Mouse (Mus musculus) testis, postnatal 14 days (tissue): Measurements from ENCODE around the gene Ythdc1.
A peak's percentile ranks its signal among the peaks of the same experiment; 100 is the strongest.
"Not testable (repeated sequence)": the region's sequence is repeated elsewhere in the genome, so short reads cannot be mapped to it uniquely, and the experiment has no call there.

Experiments used
- DNase-seq: peaks from one replicate; pipeline ENCODE4 v3.0.0; 2021; ENCODE audit warnings: low spot score

Gene Ythdc1

DNA sequence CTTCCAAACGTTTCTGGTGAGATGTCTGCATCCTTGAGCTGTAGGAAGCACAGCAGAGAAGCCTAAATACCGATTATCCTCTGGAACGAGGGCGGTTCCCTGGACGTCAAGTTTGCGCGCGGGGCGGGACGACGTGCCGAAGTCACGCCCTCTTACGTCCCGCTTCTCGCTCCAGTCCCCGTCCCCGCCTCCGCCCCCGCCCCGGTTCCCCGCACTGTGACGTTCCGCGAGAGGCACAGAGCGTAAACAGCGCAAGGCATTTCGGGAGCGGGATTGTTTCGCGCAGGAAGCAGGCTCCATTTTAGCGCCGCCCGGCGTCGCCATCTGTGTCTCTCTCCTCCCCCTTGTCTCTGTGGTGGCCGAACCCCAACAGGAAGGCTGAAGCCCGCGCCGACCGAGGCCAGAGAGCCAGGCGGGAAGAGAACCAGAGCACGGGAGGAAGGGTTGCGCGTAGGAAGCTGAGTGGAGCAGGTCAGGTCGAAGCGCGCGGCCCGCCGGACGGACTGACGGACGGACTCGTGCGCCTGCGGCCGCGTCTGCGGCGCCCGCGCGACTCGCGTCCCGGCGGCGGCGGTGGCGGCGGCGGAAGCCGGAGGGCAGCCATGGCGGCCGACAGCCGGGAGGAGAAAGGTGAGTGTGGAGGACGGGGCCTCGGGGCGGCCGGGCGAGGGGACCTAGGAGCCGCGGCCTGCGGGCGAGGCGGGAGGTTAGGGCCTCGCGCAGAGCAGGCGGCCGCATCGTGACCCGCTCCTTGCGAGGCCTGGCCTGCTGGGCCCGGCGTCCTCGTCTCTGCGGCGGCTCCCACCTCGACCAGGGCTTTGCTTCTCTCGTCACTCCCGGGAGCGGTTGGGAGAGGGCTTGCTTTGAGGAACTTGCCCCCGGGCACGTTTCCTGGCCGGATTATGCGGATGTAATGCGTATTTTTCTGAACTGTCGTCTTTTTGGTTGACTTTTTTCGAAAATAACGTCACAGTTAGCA is at the start of gene Ythdc1:
Gene Ythdc1 (plus strand): TSS at position 260 of the 979 bp plus-strand sequence.
- DNase-seq: peak; percentile 91

DNA sequence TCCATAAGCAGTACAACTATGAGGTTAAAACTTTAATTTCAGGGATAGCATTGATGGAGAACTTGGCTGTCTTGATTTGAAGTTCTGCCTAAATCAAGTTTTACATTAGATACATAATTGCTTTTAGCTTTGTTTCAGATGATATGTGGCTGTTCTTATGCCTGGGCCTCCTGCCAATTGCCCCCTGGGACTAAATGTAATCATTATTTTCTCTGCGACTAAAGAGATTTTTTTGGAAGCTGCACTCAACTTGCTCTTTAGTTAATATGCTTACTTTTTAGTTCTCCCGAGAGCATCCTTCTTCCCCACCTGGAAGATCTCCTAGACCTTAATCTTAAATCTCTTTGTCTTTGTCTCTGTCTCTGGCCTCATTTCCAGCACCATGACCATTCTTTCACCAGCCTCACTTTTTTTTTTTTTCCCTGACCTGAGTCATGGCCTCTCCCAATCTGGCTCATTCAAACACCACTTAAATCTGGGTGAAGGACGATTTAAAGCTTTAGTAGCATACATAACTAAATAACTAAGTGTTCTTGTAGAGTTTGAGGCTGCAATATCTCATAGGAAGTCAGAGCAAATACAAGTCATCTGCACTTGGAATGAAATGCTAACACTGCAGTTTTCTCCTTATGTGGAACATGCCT is 34.9 kb upstream of the Ythdc1 start:
- DNase-seq: no peak

DNA sequence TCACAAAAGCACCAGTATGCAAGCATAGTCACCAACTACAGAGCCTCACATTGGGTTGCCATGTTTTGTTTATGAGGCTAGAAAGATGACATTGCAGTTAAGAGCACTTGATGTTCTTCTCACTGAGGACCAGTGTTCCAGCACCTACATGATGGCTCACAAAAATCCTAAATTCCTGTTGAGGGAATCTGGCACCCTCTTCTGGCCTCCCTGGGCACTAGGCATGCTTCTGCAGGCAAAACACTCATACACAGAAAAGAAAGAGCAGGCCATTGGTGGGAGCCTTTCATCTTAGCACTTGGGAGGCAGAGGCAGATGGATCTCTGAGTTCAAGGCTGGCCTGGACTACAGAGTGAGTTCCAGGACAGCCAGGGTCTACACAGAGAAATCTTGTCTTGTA is 33.0 kb upstream of the Ythdc1 start:
- no peak for DNase-seq

DNA sequence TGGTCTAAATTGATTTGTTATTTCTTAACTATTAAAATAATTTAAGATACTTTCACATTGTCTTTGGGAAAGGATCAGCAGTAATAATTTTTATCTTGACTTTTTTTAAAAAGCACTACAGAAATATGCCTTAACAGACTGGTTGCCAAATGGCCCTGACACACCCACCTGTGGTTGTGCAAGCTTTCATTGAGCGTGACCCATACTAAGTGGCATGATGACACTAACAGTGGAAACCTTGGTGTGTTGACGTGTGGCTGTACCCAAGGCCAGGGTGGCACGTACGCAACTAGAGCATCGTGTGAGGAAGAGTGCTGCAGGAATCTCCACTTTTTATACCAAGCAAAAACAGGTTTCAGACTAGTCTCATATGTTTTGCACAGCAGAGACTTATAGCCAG is 27.1 kb upstream of the Ythdc1 start:
- DNase-seq: no peak

DNA sequence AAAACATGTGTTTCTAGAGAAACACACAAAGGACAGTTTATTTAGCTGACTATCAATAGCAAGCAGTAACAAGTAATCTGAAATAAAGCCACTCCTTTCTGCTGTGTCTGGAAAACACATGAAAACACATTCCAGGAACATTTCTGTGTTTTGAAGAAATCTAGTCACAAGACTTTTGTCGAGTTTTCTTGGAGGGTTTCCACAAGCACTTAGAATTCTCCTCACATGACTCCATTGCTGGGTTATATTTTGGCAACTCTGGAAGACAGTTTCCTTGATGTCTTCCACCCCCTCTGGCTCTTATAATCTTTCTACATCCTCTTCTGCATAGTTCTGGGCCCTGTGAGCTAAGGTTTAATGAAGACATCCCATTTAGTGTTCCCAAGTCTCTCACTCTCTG is 25.6 kb upstream of the Ythdc1 start:
- no peak for DNase-seq

DNA sequence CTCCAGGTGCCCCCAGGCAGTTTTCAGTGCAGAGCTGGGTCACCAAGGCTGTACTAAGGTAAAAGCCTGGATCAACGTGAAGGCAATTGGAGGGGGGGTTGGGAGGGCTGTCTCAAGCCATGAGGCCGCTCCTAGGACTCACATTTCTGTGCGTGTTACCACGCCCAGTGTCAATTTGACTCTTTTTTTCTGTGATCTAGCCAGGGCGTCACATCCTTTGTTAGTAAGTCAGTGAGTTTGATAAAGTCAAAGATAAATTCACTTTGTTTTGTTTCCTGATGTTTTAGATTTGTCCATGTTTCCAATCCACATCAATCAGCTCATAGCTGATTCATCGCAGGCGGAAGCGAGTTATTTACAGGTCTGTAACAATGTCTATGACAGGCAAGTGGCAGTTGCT is 21.0 kb upstream of the Ythdc1 start:
- no peak for DNase-seq

DNA sequence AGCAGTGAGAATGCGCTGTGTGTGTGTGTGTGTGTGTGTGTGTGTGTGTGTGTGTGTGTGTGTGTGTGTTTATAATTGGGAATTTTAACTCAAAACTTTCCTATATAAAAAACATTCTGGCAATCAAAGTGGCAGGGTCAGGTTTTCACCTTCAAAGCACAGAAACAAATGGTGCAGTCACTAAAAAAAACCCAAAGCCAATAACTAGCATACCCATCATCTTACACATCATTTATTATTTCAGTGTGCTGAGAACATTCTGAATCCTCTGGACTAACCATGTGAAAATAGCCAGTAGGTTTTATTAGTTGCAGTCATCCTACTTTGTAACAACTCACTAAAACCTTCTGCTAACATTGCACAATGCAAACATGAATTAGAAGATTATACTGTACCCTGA is 19.8 kb upstream of the Ythdc1 start:
- DNase-seq: no peak

DNA sequence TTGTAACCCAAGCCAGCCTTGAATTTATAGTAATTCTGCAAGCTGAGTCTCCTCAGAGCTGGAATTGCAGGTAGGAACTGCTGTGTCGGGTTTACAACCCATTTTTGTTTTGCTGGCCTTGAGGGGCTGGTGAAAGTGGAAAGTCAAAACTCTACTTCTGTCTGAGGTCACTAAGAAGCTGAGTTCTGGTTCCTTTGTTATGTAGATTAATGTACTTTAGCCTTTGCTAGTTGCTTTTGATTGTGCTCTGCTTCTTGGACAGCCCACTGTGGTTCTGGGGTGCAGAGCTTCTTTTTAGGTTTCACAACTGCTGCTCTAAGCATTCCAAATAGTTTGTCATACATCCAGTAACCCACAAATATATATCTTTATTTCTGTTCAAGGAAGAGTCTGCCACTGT is 17.2 kb upstream of the Ythdc1 start:
- DNase-seq: no peak

DNA sequence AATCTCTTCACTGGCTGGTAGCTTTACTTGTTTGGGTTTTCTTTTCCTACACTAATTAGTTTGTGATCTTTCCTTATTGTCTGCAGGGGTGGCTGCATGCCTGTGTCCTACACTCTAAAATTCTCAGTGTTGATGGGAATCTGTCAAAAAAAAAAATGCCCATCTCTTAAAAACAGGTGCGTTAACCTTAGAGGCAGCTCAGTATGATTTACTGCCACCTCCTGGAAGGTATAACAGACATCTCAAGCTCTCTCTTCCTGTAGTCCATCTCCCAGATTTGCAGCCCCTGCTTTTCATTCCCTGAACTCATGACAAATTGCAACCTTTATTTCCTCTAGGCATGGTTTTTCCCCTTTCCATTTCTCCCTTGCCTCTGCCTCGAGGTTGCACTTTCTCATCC is 14.1 kb upstream of the Ythdc1 start:
- DNase-seq: no peak

DNA sequence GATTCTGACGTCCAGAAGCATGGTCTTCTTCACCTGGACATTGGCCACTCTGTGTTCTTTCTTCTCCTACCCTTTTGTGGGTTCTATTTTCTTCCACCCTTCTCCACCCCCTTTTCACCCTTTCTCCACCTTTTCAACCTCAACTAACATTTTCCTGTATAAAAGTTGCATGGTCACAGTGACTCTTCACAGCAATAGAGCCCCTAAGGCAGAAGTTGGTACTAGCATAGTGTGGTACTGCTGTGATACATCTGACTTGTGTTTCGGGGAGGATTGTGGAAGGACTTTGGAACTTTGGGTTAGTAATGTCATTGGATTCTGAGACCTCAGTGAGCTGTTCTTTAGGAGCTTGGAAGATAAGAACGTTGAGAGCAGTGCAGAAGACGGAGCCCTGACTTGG is 11.8 kb upstream of the Ythdc1 start:
- DNase-seq: no peak

DNA sequence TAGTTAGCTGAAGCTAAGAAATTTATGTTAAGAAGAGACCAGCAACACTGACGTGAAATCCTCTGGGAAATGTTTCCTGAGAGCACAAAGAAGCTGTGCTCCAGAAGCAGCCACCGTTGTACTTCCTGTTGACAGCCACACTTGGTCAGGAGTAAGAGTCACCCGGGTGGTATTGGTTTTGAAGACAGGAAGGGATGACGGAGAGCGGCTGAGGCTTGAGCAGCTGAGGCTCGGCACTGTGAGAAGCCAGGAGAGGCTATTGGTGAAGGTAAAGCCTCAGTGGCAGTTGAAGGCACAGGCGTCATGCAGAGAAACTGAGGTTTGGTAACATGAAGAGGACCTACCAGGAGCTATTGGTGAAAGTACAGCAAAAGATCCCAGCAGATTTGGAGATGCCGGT is 11.2 kb upstream of the Ythdc1 start:
- DNase-seq: no peak

DNA sequence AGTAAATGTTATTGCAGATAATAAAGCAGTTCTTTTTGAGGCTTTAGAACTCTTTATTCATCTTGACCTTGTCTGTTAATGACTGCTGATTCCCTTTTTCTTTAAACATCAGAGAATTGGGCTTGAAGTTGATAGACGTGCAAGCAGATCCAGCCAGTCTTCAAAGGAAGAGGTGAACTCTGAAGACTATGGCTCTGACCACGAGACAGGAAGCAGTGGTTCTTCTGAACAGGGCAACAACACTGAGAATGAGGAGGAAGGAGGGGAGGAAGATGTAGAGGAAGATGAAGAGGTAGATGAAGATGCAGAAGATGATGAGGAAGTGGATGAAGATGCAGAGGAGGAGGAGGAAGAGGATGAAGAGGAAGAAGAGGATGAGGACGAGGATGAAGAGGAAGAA is 12.8 kb downstream of the Ythdc1 start:
- no peak for DNase-seq

DNA sequence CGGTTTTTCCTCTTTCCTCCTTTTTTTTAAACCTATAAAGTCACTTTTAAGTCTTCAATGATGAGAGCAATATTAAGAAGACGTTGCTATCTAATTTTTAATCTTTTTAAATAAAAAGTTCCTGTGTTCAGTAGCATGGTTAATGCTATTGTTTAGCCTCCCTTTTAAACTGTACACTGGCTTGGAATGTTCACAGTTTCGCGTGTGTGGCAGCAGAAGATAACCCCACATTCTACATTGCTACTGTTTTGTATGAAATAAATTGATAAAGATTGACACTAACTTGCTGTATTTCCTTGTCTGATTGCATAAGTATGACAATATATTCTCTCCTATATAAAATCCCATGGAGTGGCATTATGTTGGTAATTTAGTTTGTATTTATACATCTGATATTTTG is 32.4 kb downstream of the Ythdc1 start:
- not testable (repeated sequence) for DNase-seq

DNA sequence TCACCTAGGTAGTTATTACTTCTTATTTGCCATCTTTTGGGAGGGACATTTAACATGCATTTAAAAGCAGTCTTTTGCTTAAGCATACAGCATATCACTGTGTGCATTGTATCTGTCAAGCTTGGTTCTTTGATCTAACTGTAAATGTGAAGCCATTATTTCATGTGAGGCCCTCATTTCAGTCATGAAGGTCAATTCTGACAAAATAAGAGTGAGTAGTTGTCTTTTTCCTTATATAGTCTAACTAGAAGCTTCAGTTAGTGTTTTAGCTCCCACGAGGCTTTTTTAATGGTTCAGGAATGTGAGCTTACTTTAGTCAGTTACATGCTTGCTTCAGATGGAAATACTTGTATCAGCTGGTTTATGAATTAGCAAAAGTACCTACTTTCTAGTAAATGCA is 34.1 kb downstream of the Ythdc1 start:
- DNase-seq: no peak

DNA sequence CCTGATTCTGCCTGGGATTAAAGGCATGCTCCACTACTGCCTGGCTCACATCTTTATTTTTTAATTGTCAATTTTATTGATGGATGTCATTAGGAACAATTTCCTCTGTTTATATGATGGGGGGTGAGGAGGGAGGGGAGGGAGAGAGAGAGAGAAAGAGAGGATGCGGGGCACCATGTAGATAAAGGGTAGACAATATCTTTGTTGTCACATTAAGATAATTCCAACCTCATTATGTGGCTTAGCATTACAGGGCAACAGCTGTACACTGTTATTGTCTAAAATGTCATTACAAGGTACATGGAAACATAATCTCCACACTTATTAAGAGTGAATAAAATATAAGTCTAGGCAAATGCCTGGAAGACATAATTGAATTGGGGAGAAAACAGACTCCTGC is 35.5 kb downstream of the Ythdc1 start:
- no peak for DNase-seq

DNA sequence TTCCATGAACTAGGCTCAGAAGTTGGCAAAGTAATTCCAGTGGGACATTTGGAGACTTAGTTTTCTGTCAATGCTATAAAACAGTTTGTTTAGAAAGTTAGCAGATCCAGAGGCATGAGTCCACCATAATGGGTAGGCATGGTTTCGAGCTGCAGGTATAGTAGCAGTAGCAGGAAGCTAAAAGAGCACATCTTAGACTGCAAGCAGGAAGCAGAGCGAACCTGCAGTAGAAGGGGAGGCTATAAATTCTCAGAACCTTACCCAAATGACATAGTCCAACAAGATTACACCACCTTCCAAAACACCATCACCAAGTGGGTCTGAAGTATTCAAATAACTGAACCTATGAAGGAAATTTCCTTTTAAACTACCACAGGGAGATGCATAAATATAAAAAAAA is 36.2 kb downstream of the Ythdc1 start:
- DNase-seq: no peak

DNA sequence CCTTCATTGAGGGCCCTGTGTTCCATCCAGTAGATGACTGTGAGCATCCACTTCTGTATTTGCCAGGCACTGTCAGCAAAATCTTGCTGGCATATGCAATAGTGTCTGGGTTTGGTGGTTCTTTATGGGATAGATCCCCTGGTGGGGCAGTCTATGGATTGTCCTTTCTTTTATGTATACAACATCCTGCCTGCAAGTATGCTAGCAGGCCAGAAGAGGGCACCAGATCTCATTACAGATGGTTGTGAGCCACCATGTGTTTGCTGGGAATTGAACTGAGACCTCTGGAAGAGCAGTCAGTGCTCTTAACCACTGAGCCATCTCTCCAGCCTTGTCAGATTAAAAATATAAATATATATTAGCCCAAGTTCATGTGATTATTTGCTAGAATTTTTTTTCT is 37.2 kb downstream of the Ythdc1 start:
- not testable (repeated sequence) for DNase-seq

DNA sequence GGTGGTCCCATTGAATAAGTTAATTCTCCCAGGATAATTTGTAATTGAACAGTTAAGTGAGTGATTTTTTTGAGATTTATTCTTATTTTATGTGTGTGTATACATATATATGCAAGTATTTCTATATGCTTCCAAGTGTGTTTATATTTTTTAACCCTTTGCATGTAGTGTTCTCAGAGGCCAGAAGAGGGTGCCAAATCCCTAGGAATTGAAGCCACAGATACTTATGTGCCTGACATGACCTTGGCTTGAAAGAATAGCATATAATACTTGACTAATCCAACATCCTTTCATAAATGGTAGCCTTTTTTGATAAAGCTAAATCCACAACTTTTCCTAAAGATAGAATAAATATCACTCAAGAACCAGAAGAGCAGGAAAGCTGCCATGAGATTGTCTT is 46.1 kb downstream of the Ythdc1 start:
- no peak for DNase-seq

DNA sequence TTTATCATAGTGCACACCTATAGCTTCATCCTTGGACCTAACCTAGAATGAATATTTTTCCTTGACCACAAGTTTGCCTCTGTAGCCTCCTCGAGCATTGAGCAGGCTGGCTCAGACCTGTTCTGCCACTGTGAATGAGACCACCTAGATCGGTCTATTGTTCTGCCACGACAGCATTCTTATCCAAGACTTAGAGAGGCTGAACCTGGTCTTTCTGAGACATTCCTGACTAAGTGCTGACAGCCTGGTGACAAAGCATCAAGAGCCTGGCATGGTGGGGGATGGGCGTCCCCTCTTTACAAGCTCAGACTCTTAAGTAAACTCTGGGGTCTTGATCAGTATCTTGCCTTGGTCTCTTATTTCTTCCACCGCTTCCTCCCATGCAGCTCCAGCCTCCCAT is 47.6 kb downstream of the Ythdc1 start:
- no peak for DNase-seq

DNA sequence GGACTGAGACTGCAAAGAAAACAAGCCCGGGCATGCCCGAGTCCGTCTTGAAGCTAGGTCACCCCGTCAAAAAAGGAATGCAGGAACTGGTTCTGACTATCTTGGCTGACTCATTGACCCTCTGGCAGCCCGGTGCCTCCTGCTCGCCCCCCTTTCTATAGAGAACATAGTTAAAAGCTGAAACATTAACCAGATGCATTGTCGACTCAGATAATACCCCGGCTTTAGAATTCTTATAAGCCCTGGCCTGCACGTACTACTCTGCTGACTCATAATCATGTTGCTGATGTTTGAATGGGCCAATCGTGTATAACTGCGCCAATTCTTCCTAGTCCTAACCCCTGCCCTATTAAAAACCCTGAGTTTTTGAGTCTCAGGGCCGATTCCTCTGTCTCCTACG is 52.5 kb downstream of the Ythdc1 start:
- DNase-seq: not testable (repeated sequence)

DNA sequence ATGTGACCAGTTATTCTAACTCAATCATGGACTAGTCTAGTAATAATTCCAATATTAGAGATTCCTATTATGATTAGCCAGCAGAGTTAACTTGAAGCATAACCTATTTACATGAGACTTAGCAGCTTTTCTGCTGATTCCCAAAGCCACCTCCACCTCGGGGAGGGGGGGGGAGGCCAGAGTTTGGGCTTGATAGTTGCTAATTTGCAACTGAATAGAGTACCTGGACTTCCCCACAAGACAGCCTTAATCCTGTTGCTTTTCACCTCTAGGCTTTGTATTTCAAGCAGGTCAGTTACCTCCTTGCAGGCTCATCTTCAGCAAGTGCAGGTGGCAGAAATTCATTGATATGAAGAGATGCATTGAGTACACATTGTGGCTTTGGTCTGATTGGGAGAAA is 53.7 kb downstream of the Ythdc1 start:
- DNase-seq: no peak

DNA sequence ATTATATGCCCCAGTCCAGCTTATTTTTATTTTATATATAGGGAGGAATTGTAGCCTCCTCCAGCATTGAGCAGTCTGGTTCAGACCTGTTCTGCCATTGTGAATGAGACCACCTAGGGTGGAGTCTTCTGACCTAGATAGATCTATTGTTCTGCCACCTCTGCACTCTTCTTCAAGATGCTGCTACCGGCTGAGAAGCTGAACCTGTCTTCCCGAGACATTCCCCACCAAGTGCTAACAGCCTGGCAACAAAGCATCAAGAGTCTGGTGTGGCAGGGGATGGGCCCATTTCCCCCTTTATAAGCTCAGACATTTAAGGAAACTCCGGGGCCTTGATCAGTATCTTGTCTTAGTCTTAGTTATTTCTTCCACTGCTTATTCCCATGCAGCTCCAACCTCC is 54.3 kb downstream of the Ythdc1 start:
- no peak for DNase-seq

DNA sequence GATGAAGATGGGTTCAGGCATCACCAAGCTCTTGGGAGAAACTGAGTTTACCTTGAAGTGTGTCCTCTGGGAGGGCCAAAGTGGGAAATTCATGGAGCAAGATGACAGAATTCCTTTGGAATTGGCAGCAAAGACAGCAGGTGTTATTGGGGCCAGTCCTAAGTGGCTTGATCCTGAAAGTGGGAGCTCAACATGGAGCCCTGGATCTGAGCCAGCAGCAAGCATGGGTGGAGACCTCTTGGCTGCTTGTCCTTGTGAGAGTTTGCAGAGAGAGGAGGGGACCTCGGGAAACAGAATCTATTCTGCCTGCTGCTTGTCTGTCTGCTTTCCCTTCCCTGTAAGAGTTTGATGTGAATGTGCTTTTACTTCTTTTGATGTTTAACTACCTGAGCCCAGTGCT is 67.9 kb downstream of the Ythdc1 start:
- DNase-seq: no peak
